Mouse (Mus musculus) left cerebral cortex, adult 9 months (tissue): ENCODE measurements around the gene Mcrip1.
"Not testable (repeated sequence)": the region's sequence is repeated elsewhere in the genome, so short reads cannot be mapped to it uniquely, and the experiment has no call there.

ENCODE experiments used
- DNase-seq, 2 experiments: peaks; one replicate each; pipeline ENCODE4 v3.0.0; 2022; ENCODE audit warnings: low spot score in 2 of 2

Gene Mcrip1

GRCm38 (mm10) chr11:120549168-120549945 lies at the start of gene Mcrip1:
Gene Mcrip1, minus strand, starts transcription at chr11:120549727.
- peak; percentile 66 to 88 for DNase-seq

GRCm38 (mm10) chr11:120598990-120599549 lies 49.5 kb upstream of the Mcrip1 start:
- no peak for DNase-seq

- DNase-seq = peak; percentile 79 to 91
These were observed 48.9 kb upstream of the Mcrip1 start, which contains the start of the genes Alyref and Anapc11 for GRCm38 (mm10) chr11:120598283-120598989. Gene Alyref, minus strand, starts transcription at chr11:120598365. Gene Anapc11, plus strand, starts transcription at chr11:120598421.

GRCm38 (mm10) chr11:120597240-120598235 lies 48.0 kb upstream of the Mcrip1 start:
- no peak for DNase-seq

- no peak for DNase-seq
These were observed 39.0 kb upstream of the Mcrip1 start for GRCm38 (mm10) chr11:120588531-120588930.

GRCm38 (mm10) chr11:120583937-120584336 lies 34.4 kb upstream of the Mcrip1 start:
- no peak for DNase-seq

GRCm38 (mm10) chr11:120582982-120583293 lies 33.4 kb upstream of the Mcrip1 start:
- not testable (repeated sequence) for DNase-seq

GRCm38 (mm10) chr11:120582268-120582981 lies 32.9 kb upstream of the Mcrip1 start:
- DNase-seq = peak in 1 of 2 experiments; percentile 31

GRCm38 (mm10) chr11:120581490-120582267 lies 32.2 kb upstream of the Mcrip1 start, which contains the start of gene Arhgdia:
Gene Arhgdia, minus strand, starts transcription at chr11:120581624.
- DNase-seq = peak; percentile 73 to 86

- peak in 1 of 2 experiments; percentile 39 for DNase-seq
These were observed 31.4 kb upstream of the Mcrip1 start for GRCm38 (mm10) chr11:120580871-120581331.

- DNase-seq = no peak
These were observed 30.7 kb upstream of the Mcrip1 start for GRCm38 (mm10) chr11:120580190-120580589.

- peak in 1 of 2 experiments; percentile 76 for DNase-seq
These were observed 30.0 kb upstream of the Mcrip1 start for GRCm38 (mm10) chr11:120579316-120580107.

- DNase-seq = no peak
These were observed 29.2 kb upstream of the Mcrip1 start for GRCm38 (mm10) chr11:120578694-120579243.

GRCm38 (mm10) chr11:120578024-120578693 lies 28.6 kb upstream of the Mcrip1 start:
- no peak for DNase-seq

- DNase-seq = no peak
These were observed 27.9 kb upstream of the Mcrip1 start for GRCm38 (mm10) chr11:120577211-120578023.

GRCm38 (mm10) chr11:120576365-120576981 lies 26.9 kb upstream of the Mcrip1 start:
- no peak for DNase-seq

GRCm38 (mm10) chr11:120575940-120576339 lies 26.4 kb upstream of the Mcrip1 start:
- no peak for DNase-seq
